Mouse (Mus musculus): ENCODE data around the gene Lrp6. TPM values are rescaled to one million over a fixed set of nuclear protein-coding genes. Genes with fewer than 3 reads are reported as not detected.

Lrp6 gene
- polyA plus RNA-seq, 1 experiment from 2014 or later: 33.3 TPM

DNA sequence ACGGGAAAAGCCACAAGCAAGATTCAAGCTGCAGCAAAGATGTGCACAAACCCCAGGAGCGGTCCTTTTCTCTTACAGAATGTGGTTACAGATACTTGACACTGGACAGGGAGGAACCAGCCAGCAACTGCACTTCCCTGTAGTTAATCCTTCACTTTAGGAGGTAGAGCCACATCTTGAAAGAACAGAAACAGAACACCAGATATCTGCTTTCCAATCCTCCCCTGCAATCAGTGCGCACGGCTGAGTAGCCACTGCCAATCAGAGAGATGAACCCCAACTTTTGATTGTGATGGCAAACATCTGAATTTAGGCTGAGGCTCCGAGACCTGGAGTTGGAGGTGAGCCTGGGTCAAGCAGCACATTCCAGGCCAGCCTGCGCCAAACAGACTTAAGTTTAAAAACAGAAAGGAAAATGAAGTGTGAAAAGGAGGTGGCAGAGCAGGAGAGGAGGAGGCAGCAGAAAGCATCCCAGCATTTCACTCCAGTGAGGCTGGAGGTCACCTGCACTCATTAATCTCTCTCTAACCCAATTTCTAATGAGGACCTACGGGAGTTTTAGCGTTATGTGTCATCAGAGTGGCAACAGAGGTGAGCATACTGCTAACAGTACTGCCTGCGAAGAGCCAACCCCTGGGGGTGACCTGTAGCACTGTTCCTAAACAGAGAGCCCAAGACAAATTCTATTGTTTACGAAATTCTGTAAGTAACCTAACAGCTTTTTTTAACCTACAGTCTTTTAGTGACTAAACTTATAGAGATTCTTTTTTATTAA, 39.8 kb downstream of the Lrp6 start:
- no peaks in the 10 kb centered on the region for H3K27me3 ChIP-seq
- H3K4me2 ChIP-seq: no peak overlapping the region
- no peaks in the 10 kb centered on the region for H3K9me3 ChIP-seq
- no peak overlapping the region for H3K27ac ChIP-seq
- peaks cover 3% of the 10 kb centered on the region; the same call in 1 of the 2 replicates for H3K36me3 ChIP-seq (replicated peaks)
- H3K4me3 ChIP-seq (replicated peaks): no peak overlapping the region
- WGBS: 74% methylated on average over 10 of the region's 10 CpGs
- H3K4me1 ChIP-seq: peaks cover 18% of the 10 kb centered on the region
- no peak for ATAC-seq (ENCODE audit: low FRiP score)
- H3K9ac ChIP-seq: no peak overlapping the region

DNA sequence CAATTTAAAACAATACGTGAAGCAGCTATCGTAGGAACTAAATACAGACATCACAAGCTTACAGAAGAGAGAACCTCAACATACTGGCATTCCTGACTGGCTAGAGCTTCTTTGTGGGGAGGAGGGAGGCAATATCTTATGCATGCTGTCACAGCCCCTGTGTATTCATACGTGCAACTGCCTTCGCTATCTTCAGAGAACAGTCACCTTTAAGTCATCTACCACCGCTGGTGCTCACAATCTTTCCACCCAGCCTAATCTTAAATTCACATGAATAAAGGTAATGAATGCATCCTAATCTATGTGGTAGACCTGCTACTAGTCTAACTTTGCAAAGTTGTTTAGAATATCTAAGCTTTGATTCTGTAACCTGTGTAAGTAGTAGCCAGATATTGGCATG, 40.5 kb downstream of the Lrp6 start:
- Histone ChIP-seq H3K36me3 (replicated peaks) (peaks cover 3% of the 10 kb centered on the region; the same call in 1 of the 2 replicates), H3K9ac (no peak overlapping the region), H3K4me2 (no peak overlapping the region), H3K27ac (no peak overlapping the region), H3K9me3 (no peaks in the 10 kb centered on the region), H3K4me3 (replicated peaks) (no peak overlapping the region), H3K4me1 (peaks cover 22% of the 10 kb centered on the region), H3K27me3 (no peaks in the 10 kb centered on the region)
- ATAC-seq (ENCODE audit: low FRiP score): no peak
- WGBS: 91% methylated on average over 5 of the region's 5 CpGs

DNA sequence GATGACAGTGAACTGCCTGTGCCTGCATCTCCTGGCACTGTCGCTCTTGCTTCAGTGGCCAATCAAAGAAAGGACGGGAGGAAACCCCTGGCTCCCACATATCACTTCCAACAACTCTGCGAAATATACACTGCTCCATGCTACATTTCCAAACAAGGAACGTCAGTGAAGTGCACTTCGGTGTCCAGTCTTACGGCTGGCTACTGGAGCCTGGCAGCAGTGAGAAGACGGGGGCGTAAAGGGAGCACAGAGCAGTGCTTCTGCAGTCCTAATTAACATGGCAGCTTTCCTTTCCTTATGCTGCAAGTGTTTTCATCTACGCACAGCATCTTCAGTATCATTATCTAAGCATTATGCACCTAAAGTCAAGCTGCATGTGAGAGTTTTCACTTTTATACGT, 45.4 kb downstream of the Lrp6 start:
- Histone ChIP-seq H3K4me2 (no peak overlapping the region), H3K4me3 (replicated peaks) (no peak overlapping the region), H3K4me1 (0 out of 2 replicates have a peak, but pooled peaks cover 5% of the 10 kb centered on the region), H3K9ac (no peak overlapping the region), H3K36me3 (replicated peaks) (peaks cover 4% of the 10 kb centered on the region; the same call in 1 of the 2 replicates), H3K27ac (no peak overlapping the region), H3K27me3 (no peaks in the 10 kb centered on the region), H3K9me3 (no peaks in the 10 kb centered on the region)
- no peak for ATAC-seq (ENCODE audit: low FRiP score)
- 83% methylated on average over 10 of the region's 10 CpGs for WGBS

DNA sequence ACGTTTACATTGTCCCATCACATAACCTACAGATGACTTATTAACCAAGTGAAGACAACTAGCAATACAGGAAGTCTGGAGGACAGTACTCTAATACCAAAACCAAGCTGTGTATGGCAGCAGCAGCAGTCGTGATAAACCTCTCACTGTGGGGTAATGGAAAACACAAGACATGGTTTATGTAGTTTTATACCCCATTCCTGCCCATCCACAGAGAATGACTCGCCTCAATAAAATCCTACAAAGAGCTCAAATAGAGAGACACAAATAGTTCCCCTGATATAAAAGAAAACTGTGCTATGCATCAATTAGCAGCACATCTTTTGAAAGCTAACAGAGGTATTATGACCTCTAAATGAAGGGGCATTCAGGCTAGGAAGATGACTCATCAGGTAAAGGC, 45.9 kb downstream of the Lrp6 start:
- no peaks in the 10 kb centered on the region for H3K9me3 ChIP-seq
- H3K4me3 ChIP-seq (replicated peaks): no peak overlapping the region
- H3K4me1 ChIP-seq: peaks cover 11% of the 10 kb centered on the region
- no peak overlapping the region for H3K9ac ChIP-seq
- peaks cover 4% of the 10 kb centered on the region; the same call in 1 of the 2 replicates for H3K36me3 ChIP-seq (replicated peaks)
- H3K4me2 ChIP-seq: no peak overlapping the region
- no peak overlapping the region for H3K27ac ChIP-seq
- WGBS: 78% methylated on average over 3 of the region's 3 CpGs
- ATAC-seq (ENCODE audit: low FRiP score): no peak
- no peaks in the 10 kb centered on the region for H3K27me3 ChIP-seq

DNA sequence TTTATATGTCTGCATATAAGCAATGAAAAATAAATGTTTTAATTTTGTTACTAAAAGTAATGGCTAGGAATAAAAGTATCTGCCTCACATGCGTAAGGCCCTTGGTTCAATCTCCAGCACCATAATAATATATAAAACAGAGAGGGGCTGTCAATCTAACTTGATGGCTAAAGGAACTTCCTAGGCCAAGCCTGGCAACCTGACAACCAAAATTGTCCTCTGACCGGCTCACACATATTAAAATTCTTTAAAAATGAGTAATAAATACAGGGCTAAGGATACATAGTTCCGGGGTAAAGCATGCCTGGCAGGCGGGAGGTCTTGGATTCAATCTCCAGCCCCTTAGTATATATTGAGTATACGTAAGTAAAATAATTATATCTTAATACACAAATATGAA, 48.3 kb downstream of the Lrp6 start:
- no peak for ATAC-seq (ENCODE audit: low FRiP score)
- Histone ChIP-seq H3K27me3 (no peaks in the 10 kb centered on the region), H3K27ac (no peak overlapping the region), H3K9ac (no peak overlapping the region), H3K9me3 (no peaks in the 10 kb centered on the region), H3K4me1 (peaks cover 18% of the 10 kb centered on the region), H3K36me3 (replicated peaks) (peaks cover 4% of the 10 kb centered on the region; the same call in 1 of the 2 replicates), H3K4me3 (replicated peaks) (no peak overlapping the region), H3K4me2 (no peak overlapping the region)
- WGBS: 92% methylated on average over 5 of the region's 5 CpGs

DNA sequence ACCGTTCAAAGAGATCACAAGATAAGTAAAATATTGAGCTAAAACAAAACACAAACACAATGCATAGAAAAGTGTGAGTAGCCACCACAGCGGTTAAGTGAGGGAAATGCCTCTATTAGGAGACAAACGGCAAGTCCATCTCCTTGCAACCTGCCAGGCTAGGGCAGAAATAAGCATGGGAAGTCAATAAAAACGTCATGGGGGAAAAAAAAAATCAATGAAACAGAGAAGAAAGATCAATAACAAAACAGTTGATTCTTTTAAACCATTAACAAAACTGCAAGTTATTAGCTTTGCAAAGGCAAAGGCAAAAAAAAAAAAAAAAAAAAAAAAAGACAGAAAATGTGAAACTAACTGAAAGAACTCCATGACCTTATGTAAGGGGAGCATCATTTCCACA, 49.6 kb downstream of the Lrp6 start:
- H3K27ac ChIP-seq: no peak overlapping the region
- peaks cover 9% of the 10 kb centered on the region; the same call in 1 of the 2 replicates for H3K36me3 ChIP-seq (replicated peaks)
- no peak overlapping the region for H3K4me3 ChIP-seq (replicated peaks)
- no peak overlapping the region for H3K4me2 ChIP-seq
- H3K4me1 ChIP-seq: peaks cover 18% of the 10 kb centered on the region
- H3K9me3 ChIP-seq: no peaks in the 10 kb centered on the region
- H3K27me3 ChIP-seq: no peaks in the 10 kb centered on the region
- ATAC-seq (ENCODE audit: low FRiP score): no peak
- H3K9ac ChIP-seq: no peak overlapping the region
- WGBS: 78% methylated on average over 4 of the region's 4 CpGs

DNA sequence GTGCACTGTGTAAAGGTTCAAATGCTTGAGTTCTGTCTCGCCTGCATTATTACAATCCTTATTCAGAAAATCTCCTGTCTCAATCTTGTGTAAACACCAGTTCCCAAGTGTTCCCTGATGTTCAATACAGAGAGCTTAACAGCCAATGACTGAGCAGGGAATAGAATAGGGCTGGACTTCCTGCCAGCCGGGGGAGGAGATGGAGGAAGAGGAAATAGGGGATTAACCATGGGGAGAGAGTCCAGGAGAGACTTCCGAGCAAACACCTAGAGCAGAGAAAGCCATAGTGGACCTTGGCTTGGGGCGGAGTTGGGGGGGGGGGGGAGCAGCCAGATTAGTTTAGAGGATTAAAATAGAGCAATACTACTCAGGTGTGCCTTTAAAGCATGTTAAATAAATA, 51.3 kb downstream of the Lrp6 start:
- 0 out of 2 replicates have a peak overlapping the region, but pooled peaks have one; percentile 8 for H3K27ac ChIP-seq
- H3K9me3 ChIP-seq: no peaks in the 10 kb centered on the region
- ATAC-seq (ENCODE audit: low FRiP score): 0 out of 2 replicates have a peak, but pooled peaks have one; percentile 57
- H3K36me3 ChIP-seq (replicated peaks): peaks cover 9% of the 10 kb centered on the region; the same call in 1 of the 2 replicates
- WGBS: 46% methylated on average over 4 of the region's 4 CpGs
- H3K4me2 ChIP-seq: no peak overlapping the region
- peaks cover 13% of the 10 kb centered on the region for H3K4me1 ChIP-seq
- no peak overlapping the region for H3K4me3 ChIP-seq (replicated peaks)
- H3K9ac ChIP-seq: no peak overlapping the region
- H3K27me3 ChIP-seq: no peaks in the 10 kb centered on the region

DNA sequence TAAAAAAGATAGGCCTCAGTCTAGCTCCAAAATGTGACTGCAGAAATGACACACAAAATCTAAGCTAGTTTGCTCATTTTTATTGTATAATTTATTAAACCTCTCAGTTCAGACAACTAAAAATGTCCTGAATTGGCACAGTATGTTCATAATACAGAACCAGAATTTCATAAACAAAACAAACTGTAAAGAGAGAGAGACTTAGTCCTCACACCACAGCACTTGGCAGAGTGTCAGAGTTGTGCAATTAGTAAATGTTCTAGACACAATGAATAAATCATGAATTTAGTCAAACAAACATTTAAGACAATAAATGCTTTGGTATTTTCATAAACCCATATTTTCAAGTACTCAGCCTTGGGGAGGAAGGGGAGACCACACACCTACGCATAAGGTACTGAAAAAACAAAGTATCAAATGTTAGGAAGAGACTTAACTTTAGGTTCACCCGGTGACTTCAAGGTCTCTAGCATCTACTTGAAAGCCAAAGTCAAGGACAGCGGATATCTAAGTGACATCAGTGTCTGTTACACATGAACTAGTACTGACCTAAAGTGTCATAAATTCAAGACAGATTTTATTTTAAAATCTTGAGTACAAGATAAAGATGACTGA, 52.8 kb downstream of the Lrp6 start:
- Histone ChIP-seq H3K4me1 (peaks cover 13% of the 10 kb centered on the region), H3K4me3 (replicated peaks) (no peak overlapping the region)
- no peak for ATAC-seq (ENCODE audit: low FRiP score)

DNA sequence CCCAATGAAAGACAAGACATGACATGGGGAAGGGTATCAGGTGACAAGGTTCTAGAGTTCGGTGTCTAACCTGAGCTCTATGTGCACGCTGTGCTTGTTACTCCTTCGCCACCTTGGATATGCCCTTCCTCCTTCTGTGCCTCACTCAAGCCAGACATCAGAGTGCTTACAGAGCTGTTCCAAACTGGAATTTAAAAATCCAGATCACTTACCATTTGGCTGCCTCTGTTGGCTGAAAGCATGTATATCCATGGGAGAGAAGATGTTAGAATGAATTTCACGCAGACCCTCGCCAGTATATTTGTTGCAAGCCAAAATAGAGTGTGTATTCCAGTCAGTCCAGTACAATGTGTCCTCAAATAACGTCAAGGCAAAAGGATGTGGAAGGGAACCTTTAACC, 53.8 kb downstream of the Lrp6 start:
- no peak for ATAC-seq (ENCODE audit: low FRiP score)

More for the DNA sequence above, 52.8 kb downstream of the Lrp6 start:
- Histone ChIP-seq H3K27ac (no peak overlapping the region), H3K36me3 (replicated peaks) (0 out of 2 replicates have a peak, but pooled peaks cover 5% of the 10 kb centered on the region), H3K9me3 (no peaks in the 10 kb centered on the region), H3K9ac (no peak overlapping the region), H3K27me3 (no peaks in the 10 kb centered on the region), H3K4me2 (no peak overlapping the region)
- WGBS: 97% methylated on average over 3 of the region's 3 CpGs

DNA sequence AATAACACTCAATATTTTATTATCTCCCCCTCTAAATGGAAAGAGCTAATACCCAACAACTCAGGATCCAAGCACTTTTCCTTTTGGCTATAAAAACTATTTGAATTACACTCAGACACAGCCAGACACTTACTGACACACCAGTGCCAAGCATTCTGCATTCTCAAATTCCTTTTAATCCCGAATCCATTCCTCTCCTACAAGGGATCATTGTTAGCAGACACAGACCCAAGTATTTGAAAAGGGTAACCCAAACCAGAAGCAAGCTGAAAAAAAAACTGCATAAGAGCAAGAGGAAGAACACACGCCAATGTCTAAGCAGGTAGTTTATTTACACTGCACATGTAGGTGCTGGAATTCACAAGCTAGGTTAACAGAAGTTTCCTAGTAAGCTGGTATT, 54.3 kb downstream of the Lrp6 start:
- no peak overlapping the region for H3K27ac ChIP-seq
- H3K4me2 ChIP-seq: no peak overlapping the region
- no peak overlapping the region for H3K9ac ChIP-seq
- peaks cover 13% of the 10 kb centered on the region for H3K4me1 ChIP-seq
- H3K4me3 ChIP-seq (replicated peaks): no peak overlapping the region
- 61% methylated on average over 2 of the region's 2 CpGs for WGBS
- ATAC-seq (ENCODE audit: low FRiP score): no peak
- H3K36me3 ChIP-seq (replicated peaks): peaks cover 8% of the 10 kb centered on the region
- H3K9me3 ChIP-seq: no peaks in the 10 kb centered on the region
- no peaks in the 10 kb centered on the region for H3K27me3 ChIP-seq

More for the DNA sequence above, 53.8 kb downstream of the Lrp6 start:
- Histone ChIP-seq H3K27me3 (no peaks in the 10 kb centered on the region), H3K36me3 (replicated peaks) (peaks cover 5% of the 10 kb centered on the region; the same call in 1 of the 2 replicates), H3K4me3 (replicated peaks) (no peak overlapping the region), H3K9ac (no peak overlapping the region), H3K9me3 (no peaks in the 10 kb centered on the region), H3K27ac (no peak overlapping the region), H3K4me2 (no peak overlapping the region), H3K4me1 (peaks cover 13% of the 10 kb centered on the region)
- 88% methylated on average over 6 of the region's 6 CpGs for WGBS

DNA sequence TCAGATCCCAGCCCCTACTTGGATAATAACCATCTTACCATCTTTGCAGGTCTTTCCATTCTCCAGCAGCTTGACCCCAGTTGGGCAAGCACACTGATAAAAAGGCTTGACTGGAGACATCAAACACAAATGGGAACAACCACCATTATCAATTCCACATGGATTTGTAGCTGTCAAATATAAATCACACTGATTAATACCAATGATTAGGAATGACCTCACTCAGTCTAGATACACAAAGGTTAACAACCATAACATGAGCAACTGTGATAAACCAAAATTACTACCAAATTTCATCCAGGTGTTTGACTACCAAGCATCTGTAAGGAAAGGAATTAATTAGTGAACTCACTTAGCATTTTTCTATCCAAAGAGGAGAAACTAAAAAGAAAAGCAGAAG, 55.6 kb downstream of the Lrp6 start:
- Histone ChIP-seq H3K27ac (no peak overlapping the region), H3K36me3 (replicated peaks) (peaks cover 21% of the 10 kb centered on the region)
- no peak for ATAC-seq (ENCODE audit: low FRiP score)

DNA sequence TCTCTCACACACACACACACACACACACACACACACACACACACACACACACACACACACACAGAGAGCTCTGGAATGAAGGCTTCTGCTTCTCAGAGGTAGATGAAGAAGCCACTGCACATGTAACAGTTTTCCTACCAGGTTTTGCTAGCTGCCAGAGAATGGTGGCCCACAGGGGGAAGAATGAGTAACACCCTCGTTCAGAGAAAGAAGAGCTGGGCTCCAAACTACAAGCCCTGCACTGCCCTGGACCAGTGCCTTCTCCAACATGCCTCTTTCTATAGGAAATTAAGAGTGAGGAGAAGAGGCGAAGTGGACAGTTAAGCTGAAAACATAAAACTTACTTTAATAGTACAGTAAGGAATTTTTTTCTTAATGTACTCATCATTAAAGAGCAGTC, 56.5 kb downstream of the Lrp6 start:
- H3K27me3 ChIP-seq: no peaks in the 10 kb centered on the region
- peaks cover 2% of the 10 kb centered on the region for H3K4me1 ChIP-seq
- no peak overlapping the region for H3K4me2 ChIP-seq
- ATAC-seq (ENCODE audit: low FRiP score): no peak
- H3K9me3 ChIP-seq: no peaks in the 10 kb centered on the region
- H3K27ac ChIP-seq: no peak overlapping the region
- WGBS: 80% methylated on average over 2 of the region's 2 CpGs
- H3K4me3 ChIP-seq (replicated peaks): no peak overlapping the region
- H3K36me3 ChIP-seq (replicated peaks): peaks cover 28% of the 10 kb centered on the region
- H3K9ac ChIP-seq: no peak overlapping the region

More for the DNA sequence above, 55.6 kb downstream of the Lrp6 start:
- Histone ChIP-seq H3K4me3 (replicated peaks) (no peak overlapping the region), H3K4me1 (peaks cover 10% of the 10 kb centered on the region), H3K9ac (no peak overlapping the region), H3K4me2 (no peak overlapping the region), H3K27me3 (no peaks in the 10 kb centered on the region), H3K9me3 (no peaks in the 10 kb centered on the region)

Data from forebrain, embryonic 12.5 days (tissue).